Mouse (Mus musculus): ENCODE data around the gene Pigyl.
"Not testable (repeated sequence)": the region's sequence is repeated elsewhere in the genome, so short reads cannot be mapped to it uniquely, and the experiment has no call there.

Gene Pigyl

DNA sequence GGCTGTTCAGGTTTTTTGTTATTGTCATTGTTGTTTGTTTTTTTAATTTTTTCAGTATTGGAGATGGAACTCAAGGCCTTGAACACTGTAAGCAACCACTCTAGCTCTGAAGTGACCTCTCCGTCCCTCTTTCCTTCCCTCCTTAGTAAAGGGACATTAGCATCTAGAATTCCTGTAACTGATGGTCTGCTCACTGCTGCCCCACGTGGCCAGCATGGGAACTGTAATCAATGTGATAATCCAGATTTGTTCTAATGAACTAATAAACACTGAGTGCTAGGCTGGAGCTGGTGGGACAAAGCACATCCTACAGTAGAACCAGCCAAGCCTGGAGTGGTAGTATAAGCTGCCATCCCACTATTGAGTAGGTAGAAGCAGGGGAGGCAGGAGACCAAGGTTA, 18.2 kb upstream of the Pigyl start:
- no peak for DNase-seq (ENCODE audit: low spot score in 2 of 2)

DNA sequence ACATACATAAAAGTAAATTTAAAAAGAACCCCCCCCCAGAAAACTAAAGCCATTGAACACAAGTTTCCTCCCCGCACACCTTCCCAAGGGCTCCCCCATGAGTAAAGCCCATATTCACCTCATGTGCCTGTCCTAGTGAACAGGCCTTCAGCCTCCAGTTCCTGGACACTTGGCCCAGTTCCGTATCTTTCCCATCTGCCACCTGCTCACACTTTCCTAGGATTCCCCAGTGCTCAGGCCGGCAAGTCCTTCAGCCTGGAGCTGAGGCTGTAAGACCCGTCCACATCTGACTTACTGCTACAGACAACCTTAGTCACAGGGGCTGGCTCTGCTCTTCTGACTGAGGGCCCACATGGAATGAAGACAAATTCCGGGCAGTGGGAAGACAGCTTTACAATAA, 16.9 kb upstream of the Pigyl start:
- no peak for DNase-seq (ENCODE audit: low spot score in 2 of 2)

DNA sequence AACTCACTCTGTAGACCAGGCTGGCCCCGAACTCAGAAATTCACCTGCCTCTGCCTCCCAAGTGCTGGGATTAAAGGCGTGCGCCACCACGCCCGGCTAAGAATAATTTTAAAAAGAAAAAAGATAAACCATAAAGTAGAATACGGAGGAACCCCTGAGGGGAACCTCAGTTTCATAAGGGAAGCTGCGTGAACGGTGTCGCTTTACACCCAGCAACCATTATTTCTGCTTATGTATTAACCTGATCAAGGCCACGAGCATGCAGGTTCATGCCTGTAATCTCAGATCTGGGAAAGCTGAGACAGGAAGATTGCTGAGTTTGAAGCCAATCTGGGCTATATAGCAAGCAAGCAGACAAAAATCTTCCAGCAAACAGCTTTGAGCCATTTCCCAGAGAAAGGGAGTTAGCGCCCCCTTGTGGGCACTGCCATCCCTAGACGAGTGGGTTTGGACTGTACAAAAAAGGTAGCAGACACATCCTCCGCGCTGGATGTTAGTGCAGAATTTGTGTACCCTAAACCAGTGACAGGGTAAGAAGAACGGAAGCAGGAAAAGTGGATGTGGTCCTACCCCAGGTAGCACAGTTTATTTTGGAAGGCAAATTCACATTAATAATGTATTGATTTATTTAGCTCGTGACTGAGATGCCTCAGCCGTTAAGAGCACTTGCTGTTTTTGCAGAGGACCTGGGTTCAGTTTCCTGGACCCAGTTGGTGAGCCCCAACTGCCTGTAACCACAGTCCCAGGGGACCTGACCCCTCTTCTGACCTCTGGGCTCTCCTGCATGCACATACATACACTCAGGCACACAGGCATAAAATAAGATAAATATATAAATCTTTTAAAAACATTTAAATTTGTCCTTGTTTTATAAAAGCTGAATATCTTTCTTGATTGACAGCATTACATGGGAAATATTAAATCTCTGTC, 13.3 kb upstream of the Pigyl start:
- DNase-seq (ENCODE audit: low spot score in 2 of 2), result peak; percentile 71 to 89

DNA sequence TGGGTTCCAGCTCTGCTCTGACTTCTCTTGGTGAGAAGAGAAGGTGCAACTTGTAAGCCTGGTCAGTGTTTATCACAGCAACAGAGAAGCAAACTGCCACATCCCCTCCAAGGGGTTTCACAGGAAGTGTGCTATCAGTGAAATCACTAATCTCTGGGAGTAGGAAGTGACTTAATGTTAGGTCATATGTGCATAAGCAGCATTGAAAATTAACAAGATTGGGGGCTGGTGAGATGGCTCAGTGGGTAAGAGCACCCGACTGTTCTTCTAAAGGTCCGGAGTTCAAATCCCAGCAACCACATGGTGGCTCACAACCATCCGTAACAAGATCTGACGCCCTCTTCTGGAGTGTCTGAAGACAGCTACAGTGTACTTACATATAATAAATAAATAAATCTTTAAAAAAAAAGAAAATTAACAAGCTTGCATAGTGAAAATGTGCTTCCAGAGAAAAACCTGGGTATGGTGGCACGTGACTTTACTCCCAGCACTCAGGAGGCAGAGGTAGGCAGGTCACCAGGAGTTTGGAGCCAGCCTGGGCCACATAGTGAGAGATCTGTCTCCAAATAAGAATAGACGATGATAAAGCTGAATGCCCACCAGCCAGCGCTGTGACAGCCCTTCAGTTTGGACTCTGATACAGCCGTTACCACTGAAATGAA, 12.2 kb upstream of the Pigyl start:
- DNase-seq (ENCODE audit: low spot score in 2 of 2), result no peak

DNA sequence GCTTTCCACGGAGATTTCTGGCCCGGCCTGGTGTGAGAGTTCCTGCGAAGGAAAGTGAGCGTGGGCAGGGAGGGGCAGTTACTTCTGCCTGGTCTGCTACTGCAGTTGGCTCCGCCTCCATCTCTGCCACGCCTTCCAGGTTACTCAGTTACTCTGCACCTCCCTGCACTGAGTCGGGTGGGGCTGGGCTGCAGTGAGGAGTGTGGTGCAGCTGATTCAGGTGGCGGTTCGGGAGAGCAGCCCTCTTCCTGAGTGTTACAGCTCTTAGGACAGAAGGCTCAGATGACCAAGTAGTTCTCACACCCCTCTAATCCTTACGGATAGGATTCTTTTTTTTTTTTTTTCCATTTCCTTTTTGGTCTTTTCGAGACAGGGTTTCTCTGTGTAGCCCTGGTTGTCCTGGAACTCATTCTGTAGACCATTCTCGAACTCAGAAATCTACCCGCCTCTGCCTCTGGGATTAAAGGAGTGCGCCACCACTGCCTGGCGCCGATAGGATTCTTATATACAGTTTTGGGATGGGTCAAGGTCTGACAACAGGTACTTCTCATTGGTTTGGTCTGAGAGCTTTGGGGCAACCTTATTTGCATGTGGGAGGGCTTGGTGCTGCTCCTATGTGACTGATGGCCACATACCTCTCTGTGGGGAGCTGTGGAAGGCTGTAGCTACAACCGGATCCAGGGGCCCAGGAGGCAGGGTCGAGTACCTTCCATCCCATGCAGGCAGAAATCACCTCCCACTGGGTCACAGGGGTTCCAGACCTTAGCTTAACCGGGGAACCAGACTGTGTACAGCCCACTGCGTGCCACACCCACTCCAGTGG, 7.0 kb upstream of the Pigyl start:
- no peak for DNase-seq (ENCODE audit: low spot score in 2 of 2)

DNA sequence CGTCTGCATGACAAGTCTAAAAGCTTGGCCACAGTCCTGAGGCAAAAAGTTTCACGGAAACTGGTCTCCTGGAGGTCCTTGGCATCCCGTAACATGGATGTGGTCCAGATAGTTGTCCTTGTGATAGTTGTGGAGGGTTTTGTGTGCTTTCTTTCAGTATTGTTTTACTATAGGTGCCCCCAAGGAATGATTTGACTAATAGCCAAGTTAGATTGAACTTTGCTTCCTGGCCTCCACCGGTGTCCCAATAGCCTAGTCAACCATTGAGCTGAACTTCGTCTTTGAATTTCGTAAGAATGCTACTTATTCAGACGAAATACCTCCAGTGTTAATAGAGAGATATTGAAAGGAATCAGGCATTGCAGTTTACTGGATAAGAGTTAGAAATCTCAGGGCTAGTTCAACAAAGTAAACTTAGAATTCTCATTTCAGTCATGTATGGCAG, 6.4 kb upstream of the Pigyl start:
- not testable (repeated sequence) for DNase-seq (ENCODE audit: low spot score in 2 of 2)

DNA sequence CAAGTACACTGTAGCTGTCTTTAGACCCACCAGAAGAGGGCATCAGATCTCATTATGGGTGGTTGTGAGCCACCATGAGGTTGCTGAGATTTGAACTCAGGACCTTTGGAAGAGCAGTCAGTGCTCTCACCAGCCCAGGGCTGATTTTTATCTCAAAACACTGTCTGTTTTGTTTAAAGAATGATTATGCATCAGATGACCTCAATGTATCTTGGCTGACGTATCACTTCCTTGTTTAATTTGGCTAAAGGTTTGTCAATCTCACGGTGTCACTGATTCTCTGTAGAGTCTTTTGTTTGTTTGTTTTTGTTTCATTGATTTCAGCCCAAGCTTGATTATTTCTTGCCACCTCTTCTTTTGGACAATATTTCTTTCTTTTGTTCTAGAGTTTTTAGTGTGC, 5.7 kb upstream of the Pigyl start:
- DNase-seq (ENCODE audit: low spot score in 2 of 2), result no peak

DNA sequence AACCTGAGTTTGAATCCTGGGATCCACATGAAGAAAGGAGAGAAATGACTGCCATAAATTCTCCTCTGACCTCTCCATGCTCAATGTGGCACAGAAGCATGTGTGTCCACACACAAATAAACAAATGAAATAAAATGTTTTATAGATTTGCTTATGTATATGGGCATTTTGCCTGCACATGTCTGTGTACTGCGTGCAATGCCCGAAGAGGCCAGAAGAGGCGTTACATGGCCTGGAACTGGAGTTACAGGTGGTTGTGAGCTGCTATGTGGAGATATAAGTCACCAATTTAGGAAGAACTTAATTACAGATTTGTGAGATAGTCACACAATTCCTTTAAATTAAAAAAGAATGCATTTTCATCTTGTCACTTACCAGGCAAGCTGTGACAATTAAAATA, 2.8 kb upstream of the Pigyl start:
- no peak for DNase-seq (ENCODE audit: low spot score in 2 of 2)

DNA sequence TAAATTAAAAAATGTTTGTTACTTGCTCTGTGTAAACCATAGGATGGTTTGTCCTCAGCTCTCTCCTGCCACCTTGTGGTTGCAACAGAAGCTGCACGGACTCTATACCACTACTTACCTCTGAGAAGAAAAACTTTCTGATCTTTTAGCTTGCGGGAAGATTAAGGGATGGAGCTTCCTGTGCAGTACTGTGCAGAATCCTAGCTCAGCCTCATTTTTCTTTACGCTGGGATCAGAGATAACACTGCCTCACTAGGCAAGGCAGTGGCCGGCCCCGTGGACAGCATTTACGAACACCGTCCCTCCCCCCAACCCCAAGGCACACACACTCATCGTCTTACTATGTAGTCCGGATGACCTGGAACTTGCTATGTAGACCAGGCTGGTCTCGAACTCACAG, 1.0 kb upstream of the Pigyl start:
- DNase-seq (ENCODE audit: low spot score in 2 of 2), result peak in 1 of 2 experiments; percentile 34

DNA sequence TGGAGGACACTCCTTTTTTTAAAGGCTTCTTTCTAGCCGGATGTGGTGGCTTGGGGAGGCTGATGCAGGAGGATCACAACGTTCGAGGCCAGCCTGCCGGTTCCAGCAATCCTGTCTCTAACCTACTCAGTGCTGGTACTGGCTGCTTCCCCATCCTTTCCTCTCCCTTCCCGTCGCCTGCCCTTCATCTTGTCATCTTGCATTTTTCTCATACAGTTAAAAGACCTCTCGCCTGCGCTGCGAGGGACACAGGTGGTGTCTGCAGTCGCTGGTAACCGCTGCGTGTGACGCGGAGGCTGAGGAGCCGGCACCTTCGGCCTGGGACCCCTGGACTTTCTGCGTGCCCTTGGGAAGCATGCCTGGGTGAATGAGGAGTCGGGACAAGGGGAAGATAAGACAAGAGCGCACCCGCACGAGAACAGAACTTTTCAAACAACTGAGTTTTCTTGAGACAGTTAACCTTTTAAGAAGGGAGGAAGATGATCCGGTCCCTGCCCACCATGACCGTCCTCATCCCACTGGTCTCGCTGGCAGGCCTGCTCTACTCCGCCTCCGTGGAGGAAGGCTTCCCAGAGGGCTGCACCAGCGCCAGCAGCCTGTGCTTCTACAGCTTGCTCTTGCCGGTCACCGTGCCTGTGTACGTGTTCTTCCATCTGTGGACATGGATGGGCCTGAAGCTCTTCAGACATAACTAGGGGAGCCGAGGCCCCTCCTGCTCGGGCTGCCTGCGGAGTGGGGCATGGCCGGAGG, 1.0 kb downstream of the Pigyl start:
- no peak for DNase-seq (ENCODE audit: low spot score in 2 of 2)

DNA sequence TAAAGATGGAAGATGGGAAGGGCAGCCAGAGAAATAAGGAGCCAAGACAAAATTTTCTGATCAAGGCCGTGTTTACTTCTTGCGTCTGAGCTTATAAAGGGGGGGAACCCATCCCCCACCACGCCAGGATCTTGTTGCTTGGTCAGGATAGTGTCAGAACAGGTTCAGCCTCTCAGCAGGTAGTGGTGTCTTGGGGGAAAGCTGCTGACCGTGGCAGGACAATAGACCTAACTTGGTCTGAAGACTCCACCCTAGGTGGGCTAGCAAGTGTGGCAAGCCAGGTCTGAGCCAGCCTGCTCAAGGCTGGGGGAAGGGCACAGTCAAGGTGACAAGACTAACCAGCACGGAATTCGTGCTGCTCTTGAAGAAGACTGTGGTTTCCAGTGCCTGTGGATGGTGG, 4.7 kb downstream of the Pigyl start:
- no peak for DNase-seq (ENCODE audit: low spot score in 2 of 2)

DNA sequence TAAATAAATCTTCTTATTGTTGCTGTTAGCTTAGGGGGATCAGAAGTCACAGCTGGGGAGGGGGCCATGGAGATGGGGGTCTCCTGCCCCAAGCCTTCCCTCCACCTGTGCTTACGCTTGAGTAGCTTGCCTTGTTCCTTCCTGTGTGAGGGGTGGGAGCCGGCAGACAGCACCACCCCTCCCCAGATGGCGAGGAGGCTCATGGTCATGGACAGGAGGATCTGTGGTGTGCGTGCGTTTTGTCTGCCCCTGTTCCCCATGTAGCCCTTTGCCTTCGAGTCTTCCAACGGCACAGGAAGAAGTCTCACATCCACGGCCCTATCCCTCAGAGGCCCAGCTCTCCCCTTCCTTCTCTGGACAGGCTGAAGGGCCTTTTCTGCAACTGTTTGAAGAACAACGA, 5.7 kb downstream of the Pigyl start:
- no peak for DNase-seq (ENCODE audit: low spot score in 2 of 2)

DNA sequence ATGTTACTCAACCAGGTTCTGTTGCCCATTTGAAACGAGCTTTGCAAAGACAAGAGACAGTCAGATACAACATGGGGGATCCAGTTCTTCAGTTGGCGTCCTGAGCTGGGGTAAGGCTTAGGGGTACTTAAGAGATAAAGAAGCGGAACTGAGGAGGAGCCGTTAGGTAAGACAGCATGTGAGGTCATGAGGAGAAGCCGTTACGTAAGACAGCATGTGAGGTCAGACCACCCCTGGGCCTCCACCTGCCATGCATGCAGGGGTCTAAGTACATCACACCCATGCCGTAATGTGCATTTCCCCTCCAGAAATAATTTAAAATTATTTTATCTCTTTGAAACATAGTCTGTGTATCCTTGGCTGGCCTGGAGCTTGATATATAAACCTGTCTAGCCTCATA, 6.3 kb downstream of the Pigyl start:
- DNase-seq (ENCODE audit: low spot score in 2 of 2), result no peak

DNA sequence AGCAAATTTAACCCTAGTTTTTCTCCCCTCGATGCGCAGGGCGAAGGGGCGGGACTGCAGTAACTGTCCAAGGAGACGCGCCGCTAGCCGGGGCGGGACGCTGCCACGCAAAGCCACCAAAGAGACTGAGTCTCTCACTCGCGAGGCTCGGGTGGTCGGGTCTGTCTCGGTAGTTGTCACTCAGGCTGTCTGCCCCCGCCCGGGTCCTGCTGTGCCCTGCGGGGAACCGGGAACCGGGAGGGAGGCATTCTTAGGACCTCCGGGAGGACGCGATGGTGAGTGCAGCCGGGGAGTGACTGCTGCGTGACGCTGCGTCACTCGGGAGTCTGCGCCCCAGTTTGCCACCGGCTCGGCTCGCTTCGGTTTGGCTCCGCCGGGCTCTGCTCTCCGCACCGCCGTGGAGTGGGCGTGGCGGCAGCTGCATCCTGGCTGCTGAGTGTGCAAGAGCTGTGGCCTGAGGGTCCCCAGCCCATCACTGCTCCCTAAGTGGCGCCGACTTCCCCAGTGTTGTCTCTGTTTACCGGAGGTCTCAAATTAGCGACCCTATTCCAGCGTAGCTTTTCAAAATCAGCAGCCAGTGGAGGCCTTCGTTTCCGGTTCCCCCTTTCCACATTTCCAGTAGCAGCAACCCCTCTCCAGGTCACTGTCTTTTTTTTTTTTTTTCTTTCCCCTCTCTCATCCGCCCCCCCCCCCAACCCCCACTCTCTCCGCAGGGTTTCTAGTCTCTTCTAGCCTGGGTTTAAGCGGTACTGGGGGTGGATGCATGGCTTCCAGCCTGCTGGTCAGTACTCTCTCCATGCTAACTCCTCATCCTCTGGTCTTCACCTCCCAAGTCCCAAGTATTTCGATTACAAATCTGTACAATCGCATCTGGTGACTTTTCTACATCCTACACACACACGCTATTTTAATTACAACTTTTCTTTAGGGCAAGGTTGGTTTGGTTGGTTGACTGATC, 8.3 kb downstream of the Pigyl start:
- peak in 1 of 2 experiments; percentile 28 for DNase-seq (ENCODE audit: low spot score in 2 of 2)

DNA sequence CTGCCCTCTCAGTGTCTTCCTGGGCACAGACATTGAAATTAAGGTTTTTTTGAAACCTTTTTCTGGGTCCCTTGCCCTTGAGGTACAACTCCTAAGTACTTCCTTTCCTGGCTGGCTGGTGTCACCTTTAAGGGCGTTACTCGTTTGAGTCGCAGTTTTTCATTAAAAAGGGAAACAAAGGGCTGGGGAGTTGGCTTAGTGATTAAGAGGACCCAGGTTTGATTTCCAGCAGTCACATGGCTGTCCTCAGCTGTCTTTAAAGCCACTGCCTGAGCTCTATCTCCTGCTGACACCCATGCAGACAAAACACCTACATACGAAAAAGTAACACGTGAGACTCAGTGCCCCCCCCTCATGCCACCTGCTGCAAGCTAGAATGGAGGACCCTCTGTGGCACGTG, 9.3 kb downstream of the Pigyl start:
- DNase-seq (ENCODE audit: low spot score in 2 of 2), result no peak

DNA sequence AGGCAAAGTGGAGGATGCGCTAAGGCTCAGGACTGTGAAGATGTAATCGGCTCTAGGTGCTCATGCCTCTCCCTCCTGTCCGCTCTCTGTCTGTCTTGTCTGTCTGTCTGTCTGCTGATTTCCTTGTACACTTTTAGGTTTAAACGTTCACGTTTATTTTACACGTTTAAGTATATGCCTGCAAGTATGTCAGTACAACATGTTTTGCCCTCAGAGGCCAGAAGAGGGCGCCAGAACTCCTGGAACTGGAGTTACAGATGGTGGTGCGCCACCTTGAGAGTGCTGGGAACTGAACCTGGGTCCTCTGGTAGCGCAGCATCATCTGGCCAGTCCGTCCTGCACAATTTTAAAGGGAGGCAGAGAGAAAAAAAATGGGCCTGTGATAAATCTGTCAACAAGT, 10.0 kb downstream of the Pigyl start:
- no peak for DNase-seq (ENCODE audit: low spot score in 2 of 2)

DNA sequence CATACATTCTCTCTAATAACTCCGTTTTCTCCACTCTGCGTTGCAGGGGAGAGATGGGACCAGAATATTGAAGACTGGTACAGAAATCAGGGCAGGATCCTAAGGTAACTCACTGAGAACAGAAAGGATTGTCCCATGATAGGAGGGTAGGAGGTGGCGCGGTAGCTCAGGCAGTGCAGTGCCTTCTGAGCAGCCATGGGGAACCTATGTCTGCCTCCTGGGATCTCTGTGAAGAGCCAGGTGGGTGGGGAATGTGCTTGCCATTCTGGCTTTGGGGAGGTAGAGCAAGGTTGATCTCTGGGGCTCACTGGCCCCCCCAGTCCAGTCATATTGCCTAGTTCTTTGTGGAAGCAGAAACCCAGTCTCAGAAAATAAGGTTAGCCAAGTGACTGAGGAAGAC, 11.1 kb downstream of the Pigyl start:
- DNase-seq (ENCODE audit: low spot score in 2 of 2), result no peak

DNA sequence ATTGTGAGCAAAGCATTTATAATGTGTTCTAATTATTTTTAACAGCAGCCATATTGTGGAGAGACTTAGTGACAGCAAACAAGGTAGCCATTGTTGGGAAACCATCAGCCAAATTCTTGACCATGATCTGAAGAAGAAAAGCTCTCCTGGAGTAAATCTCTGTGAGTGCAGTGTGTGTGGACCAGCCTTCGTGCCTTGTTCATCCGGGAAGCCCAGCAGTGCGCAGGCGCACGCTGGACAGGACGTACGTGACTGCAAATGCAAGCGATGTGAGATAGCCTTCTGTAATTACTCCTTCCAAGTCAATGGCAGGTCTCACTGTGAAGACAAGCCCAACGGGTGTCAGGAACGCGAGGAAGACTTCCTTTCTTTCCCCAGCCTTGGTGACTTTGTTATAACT, 12.7 kb downstream of the Pigyl start:
- DNase-seq (ENCODE audit: low spot score in 2 of 2), result no peak

DNA sequence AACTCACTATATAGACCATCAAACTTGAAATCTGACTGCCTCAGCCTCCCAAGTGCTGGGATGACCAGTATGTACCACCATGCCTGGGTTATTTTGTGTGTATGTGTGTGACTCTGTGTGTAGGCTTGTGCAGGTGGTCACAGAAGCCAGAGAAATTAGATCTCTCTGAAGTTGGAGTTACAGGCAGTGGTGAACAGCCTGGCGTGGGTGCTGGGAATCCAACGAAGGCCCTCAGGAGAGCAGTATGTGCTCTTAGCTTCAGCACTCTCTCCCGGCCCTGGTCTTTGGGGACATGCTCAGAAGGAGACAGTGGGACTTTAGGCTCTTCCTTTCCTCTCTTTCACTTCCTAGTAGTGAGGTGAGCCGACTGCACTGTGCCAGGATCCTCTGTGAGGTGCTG, 15.7 kb downstream of the Pigyl start:
- DNase-seq (ENCODE audit: low spot score in 2 of 2), result no peak

DNA sequence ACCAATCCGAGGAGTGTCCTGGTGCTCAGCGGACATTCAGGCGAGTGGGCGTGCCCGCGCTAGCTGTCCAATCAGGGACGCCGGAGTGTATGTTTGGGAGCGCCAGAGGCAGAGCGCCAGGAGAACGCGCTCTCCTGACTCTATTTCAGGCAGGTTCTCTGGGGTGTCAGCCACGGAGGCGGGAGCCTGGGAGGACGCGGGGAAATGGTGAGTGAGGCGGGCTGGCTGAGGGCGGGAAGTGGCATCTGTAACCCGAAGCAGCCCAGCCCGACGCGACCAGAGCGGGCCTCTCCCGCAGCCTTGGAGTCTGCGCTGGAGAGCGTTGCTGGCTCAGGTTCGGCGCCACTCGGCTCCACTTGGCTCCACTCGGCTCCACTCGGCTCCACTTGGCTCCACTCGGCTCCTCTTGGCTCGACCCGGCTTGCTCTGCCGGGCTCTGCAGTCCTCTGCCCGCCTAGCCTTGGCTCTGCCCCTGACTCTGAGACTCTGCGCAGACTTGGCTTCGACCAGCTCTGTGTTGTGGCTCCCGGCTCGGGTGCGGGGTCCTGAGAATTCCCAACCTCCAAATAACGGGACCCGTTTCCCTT, 31.5 kb downstream of the Pigyl start, which contains the start of gene Zfp872:
Gene Zfp872 (plus strand): TSS at position 66 of the 587 bp plus-strand sequence.
- DNase-seq (ENCODE audit: low spot score in 2 of 2), result peak; percentile 37 to 65

Measured in urinary bladder, postnatal 4 days (tissue).